Mouse (Mus musculus) layer of hippocampus, adult 9-11 months (tissue): ENCODE measurements around the gene Zfp184.

Experiments used
- DNase-seq: peaks from one replicate; pipeline ENCODE4 v3.0.0; 2022

Gene Zfp184

DNA sequence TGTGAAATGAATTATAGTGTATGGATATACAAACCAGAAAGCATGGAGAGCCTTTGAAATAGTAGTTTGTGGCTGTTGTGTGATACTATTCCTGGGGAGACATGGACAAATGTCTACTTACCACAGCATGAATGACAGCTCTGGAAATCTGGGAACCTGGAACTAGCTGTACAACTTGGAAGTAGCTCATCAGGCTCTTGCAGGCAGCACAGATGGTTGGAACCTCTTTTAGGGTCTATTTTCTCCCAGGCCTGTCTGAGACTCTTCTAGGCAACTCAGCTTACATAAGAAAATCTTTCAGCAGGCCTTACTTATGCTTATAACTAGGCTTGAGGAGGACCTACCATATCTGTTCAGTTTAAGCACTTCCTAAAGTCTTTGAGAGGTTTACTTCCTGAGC, 21.5 kb upstream of the Zfp184 start:
- no peak for DNase-seq

DNA sequence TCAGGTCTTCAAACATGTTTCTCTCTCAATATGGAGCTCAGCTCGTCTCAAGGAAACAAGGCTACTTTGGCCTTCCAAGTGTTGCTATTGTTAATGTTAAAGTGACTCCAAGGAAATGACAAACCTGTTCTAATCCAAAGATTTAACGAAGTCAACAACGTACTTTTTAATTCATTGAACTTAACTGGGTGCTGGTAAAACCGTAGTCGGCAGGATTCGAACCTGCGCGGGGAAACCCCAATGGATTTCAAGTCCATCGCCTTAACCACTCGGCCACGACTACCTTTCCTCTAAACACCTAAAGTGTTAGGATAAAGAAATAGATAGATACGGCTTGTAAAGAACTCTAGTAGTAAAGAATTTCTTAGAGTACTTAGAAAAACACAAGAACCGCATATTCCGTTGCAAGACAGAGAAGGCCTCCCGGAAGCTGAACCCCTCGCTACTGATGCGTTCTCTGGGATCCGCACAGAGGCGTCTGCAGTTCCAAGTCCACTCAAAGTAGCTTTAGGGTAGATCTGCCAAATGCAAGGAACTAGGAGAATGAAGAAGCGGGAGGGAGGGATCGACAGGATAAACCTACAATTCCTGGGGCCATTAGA, 20.1 kb upstream of the Zfp184 start:
- DNase-seq: no peak

- DNase-seq: no peak
Observed at GRCm38 (mm10) chr13:21930981-21931380, 13.9 kb upstream of the Zfp184 start.

DNA sequence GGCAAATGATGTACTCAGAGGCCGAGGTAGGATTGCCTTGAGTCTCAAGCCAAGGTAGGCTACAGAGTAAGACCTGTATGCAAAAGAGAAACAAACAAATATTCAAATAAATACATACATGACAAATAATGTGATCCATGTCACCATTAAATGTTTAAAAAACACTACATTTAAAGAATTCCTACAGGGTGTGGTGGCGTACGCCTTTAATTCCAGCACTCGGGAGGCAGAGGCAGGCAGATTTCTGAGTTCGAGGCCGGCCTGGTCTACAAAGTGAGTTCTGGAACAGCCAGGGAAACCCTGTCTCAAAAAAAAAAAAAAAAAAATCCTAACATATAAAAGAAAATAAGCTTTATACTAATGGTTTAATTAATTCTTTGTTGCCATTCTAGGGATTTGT, 13.2 kb upstream of the Zfp184 start:
- DNase-seq: no peak

DNA sequence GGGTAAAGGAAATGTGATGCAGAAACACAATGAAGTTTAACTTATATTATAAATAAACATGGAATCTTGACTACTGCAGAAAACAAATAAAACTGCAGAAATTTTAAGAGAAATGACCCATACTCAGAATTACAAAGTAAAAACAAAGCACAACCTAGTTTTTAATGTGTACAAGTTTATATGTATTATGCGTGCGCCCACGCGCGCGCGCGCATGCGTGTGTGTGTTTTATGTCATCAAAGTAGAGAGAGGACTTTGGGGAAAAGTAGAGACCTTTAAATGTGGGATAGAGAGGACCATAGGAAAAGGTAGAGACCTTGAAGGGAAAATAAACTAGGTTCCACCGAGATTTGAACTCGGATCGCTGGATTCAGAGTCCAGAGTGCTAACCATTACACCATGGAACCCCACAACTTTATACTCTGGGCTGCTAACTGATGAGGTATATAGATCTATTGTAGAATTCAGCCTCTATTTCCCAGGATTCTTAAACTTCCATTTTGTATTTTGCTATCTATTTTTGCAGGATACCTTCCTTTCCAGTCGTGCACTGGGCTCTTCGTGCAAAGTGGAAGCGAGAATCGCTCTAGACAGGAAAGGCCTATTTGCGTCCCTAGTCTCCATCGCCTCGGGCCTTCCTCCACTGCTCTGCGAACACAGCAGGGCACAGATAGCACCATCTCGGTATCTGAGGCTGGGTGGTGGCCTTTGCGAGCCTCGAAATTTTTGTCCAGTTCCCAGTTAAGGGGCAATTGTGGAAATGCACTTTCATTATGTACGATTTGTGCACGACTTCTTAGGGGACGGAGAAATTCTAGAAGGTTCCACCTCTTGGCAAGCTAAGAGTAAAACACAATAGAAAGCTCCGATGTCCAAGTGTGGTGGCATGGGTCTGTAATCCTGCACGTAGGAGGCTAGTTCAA, 11.0 kb upstream of the Zfp184 start:
- no peak for DNase-seq

DNA sequence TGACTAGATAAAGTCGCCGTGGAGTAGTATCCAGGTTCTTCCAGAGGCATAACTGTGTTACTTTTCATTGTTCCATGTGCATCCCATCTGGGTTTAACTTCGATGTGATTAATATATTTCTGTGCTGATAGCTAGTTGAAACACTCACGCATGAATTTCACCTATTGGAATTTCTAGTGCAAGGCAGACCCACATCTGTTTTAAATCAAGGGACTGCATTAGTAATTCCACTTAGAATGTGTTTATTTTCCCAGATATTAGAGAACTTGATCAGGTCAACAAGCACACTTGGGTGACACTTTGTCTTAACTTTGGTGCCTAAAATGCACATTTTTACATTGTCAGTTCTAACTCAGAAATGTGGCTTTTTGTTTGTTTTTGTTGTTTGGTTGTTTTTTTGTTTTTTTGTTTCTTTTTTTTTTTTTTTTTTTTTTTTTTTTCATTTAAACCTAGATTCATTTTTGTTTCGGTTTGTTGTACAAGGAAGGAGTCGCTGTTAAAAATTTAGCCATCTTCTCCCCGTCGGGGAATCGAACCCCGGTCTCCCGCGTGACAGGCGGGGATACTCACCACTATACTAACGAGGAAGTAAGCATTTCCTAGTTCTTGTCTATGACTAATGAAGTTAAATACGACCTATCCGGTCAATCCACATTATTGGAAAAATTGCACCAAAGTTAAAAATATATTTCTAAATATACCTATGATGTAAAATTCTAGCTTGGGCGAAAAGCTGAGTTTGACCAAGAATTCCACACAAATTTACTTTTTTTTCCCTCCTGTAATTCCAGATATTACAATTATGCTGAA, 9.7 kb upstream of the Zfp184 start:
- no peak for DNase-seq

GRCm38 (mm10) chr13:21935833-21936232, 9.1 kb upstream of the Zfp184 start:
- no peak for DNase-seq

DNA sequence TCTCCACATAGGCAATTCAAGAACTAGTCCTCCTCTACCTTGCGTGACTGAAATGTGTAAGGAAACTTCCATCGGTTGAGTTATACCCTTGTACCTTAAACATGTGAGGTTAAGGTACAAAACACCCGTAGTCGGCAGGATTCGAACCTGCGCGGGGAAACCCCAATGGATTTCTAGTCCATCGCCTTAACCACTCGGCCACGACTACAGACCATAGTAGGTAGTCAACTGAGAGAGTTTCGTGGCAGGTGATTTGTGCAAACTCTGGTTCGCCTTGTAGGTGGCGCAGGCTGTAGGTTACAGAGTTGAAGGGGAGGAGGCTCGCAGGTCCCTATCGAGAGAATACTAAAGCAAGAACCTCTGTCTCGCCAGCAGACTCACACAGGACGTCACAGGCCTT, 7.9 kb upstream of the Zfp184 start:
- no peak for DNase-seq

DNA sequence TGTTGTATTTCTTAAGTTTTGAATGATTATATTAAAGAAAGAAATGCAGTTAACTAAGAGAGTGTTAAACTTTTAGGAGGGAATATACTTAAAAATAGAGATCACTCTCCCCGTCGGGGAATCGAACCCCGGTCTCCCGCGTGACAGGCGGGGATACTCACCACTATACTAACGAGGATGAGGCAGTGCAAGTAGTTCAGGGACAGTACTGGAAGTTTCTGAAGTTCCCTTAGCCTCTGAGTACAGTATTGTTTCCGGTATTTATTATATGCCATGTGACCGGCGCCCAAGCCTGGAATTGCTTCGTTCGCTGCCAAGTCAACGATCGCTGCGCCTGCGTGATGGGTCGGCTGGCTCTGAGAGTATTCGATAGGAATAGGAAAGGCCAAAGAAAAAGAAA, 4.7 kb upstream of the Zfp184 start:
- peak; percentile 85 for DNase-seq

GRCm38 (mm10) chr13:21940811-21941321, 4.0 kb upstream of the Zfp184 start:
- peak; percentile 76 for DNase-seq

- DNase-seq: no peak
Observed at GRCm38 (mm10) chr13:21943644-21944043, 1.2 kb upstream of the Zfp184 start.

- DNase-seq: no peak
Observed at GRCm38 (mm10) chr13:21944592-21944925, 335 bp upstream of the Zfp184 start.

- DNase-seq: no peak
Observed at GRCm38 (mm10) chr13:21969269-21969668, 24.4 kb downstream of the Zfp184 start.

GRCm38 (mm10) chr13:21969816-21970215, 24.9 kb downstream of the Zfp184 start:
- DNase-seq: no peak

DNA sequence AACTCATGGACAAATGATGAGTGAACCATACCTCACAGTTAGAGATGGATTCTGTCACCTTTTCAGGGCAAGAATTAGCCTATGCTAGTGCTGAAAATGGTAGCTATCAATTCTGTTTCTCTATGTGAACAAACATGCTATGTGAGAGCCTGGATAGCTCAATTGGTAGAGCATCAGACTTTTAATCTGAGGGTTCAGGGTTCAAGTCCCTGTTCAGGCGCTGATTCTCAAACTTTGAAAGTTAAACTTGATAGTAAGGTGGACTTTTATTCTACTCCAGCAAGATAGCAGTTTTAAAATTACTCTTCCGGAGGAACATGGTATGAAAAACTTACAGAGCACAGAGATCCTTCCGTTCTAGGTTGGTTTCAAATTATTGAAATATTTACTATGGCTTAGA, 26.7 kb downstream of the Zfp184 start:
- DNase-seq: no peak

DNA sequence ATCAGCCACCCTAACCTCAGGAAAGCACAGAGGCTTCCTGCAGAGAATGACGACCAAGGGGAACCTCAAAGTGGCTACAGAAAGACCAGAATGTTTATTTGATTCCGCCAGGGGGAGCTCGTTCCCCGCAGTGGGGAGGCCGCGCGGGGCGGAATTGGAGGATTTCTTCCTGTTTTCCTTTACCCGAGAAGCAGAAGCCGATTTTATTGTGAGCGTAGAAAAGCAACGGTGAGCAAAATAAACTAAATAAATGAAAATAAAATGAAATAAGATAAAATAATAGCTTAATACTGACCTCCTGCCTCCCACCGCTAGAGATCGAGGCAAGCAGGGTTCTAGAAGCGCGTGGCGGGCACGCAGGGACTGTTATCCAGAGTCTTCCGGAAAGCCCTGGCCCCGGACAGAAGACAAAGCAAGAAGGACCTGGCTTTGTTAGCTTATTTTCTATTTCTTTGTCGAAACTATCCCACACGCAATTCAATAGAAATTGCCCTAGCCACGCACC, 29.4 kb downstream of the Zfp184 start:
- DNase-seq: peak; percentile 59

DNA sequence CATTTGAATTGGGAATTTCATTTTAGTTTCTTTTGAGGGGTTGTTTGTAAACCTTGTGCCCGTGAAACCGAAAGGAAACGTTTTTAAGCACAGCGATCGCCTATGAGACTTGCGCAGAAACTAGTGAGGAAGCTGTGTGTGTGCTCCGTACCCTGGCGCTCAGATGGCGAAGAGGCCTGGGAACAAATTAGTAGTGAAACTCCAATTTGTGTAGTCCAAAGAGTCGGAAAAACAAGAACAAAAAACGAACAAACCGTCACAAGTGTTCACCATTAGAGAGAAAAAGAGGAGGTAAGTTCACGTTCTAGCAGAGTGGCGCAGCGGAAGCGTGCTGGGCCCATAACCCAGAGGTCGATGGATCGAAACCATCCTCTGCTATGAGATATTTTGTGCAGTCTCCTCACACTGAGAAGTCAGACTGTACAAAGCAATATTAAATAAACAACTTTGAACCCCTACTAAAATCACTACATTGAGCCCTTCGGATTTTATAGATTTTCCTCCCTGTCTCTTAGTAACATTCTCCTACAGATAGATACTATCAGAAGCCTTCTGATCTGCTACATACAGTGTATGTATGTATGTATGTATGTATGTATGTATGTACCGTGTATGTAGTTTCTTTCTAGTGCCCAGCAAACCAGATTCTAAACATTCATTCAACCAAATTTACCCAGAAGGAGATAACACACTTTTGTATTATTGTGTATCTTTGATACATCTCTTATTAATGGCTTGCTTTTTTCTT, 30.0 kb downstream of the Zfp184 start:
- DNase-seq: peak; percentile 42

DNA sequence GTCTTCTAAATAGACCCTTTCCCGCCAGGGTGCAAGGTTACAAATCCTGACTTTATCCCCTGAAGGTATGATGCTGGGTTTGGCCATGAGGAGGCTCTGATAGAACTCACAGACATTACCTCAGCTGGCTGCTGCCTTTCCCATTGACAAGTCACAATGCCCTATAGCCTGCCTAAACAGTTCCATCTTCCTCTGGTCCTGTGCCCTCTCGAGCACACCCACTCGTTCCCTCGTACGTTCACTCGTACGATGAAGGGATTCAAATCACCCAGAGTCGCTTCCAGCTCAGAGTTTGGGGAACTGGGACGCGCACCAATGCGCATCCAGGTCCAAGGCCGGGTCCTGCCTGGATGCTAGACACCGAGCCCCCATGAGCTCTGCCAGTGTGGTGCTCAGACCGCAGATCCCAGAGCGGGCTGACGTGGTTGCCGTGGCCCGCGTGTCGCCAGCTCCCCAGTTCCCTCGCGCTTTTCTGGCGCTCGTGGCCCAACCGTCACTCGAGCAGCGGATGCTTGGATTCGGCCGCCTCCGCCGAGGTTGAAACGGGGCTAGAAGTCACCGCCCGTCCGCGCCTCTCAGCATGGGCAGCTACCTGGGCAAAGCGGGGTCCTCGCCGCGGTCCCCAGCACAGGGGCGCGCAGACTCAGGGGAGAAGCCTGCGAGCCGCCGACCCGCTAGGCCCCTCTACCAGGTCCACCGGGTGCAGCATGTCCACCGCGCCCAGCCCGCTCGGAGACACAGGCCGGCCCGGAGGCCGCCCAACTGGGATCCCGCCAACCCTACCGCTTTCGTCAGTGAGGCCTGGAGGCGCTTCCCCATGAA, 36.3 kb downstream of the Zfp184 start, which contains the start of gene Pom121l2:
Pom121l2 (plus strand) TSS at position 214 of the 822 bp plus-strand sequence.
- DNase-seq: no peak

GRCm38 (mm10) chr13:21981803-21982193, 36.9 kb downstream of the Zfp184 start:
- no peak for DNase-seq

DNA sequence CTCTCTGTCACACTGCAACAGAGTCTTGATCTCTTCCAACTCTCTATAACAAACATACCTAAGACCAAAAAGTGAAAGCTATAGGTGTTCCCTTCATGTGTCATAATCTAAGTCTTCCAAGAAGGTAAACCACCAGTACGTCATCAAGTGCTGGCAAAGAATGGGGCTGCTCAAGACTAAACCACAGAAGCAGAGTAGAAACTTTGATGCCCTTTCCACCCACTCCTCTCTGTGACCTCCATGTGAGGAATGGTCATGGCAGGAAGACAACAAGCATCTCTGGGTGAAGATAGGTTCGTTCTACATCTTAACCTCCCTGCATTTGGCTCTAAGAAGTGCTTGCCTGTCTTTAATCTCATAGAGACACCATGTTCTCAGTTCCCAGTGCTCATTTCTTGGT, 39.6 kb downstream of the Zfp184 start:
- no peak for DNase-seq

DNA sequence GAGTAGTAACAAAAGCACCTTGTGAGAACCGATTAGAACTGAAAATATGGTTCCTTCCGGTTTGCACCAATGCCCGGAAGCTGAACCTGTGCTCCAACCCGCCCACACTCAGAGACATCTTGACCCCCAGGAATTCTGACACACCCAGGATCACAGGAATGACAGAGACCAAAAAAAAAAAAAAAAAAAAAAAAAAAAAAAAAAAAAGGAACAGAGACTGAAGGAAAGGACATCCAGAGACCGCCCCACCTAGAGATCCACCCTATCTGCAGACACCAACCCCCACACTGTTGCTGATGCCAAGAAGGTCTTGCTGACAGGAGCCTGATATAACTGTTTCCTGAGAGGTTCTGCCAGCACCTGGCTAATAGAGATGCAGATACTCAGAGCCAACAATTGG, 47.7 kb downstream of the Zfp184 start:
- DNase-seq: no peak
